Mouse (Mus musculus) ES-E14 (cell line): Measurements from ENCODE around the gene Psmg3.

Experiments used
- HCFC1 ChIP-seq: IDR thresholded peaks from 2 replicates; pipeline ENCODE4 v1.6.1; 2012; ENCODE audit warnings: low read length, inconsistent platforms, borderline replicate concordance; ENCODE audit not compliant: insufficient read depth
- ZC3H11A ChIP-seq: IDR thresholded peaks from 2 replicates; pipeline ENCODE4 v1.6.1; 2012; ENCODE audit warnings: low read depth, mild to moderate bottlenecking, inconsistent platforms, low read length, borderline replicate concordance
- ZNF384 ChIP-seq: IDR thresholded peaks from 2 replicates; pipeline ENCODE4 v1.6.1; 2012; ENCODE audit warnings: low read depth, low read length, inconsistent platforms

DNA sequence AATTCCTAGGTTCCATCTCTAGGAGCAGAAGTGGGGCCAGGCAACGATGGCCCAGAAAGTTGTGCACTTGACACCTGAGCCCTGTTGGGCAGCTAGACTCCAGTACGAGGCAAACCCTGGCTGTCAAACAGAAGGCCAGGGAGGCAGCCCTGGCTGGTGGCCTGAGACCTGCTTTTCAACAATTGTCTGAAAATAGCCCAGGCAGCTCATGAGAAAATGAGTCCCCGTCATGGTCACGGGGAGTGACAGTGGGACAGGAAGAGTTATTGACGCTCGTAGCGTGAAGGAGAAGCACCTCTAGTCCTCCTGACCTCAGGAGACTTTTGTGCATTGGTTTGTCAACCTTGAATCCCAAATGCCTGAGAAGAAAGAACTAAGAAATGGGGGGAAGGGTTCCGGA is 45.3 kb downstream of the Psmg3 start:
- TF ChIP-seq HCFC1 (no peak), ZC3H11A (no peak), ZNF384 (no peak)
